Mouse (Mus musculus) embryo, embryonic 11.5 days (tissue): ENCODE data around the gene Trpm1.

ENCODE experiments used
- DNase-seq: peaks from one replicate; pipeline ENCODE4 v3.0.0-alpha.2; 2012; ENCODE audit warnings: low read depth, low spot score

The Trpm1 gene

GRCm38 (mm10) chr7:64231996-64232395 is 78.4 kb downstream of the Trpm1 start:
- DNase-seq = no peak

- DNase-seq = no peak
Observed at GRCm38 (mm10) chr7:64234310-64234820, 80.7 kb downstream of the Trpm1 start.

- DNase-seq = no peak
Observed at GRCm38 (mm10) chr7:64236521-64236920, 82.9 kb downstream of the Trpm1 start.

GRCm38 (mm10) chr7:64237747-64238146 is 84.1 kb downstream of the Trpm1 start:
- no peak for DNase-seq

GRCm38 (mm10) chr7:64238410-64239086 is 84.9 kb downstream of the Trpm1 start:
- no peak for DNase-seq

GRCm38 (mm10) chr7:64239138-64239805 is 85.6 kb downstream of the Trpm1 start:
- DNase-seq = no peak

GRCm38 (mm10) chr7:64239806-64240315 is 86.2 kb downstream of the Trpm1 start:
- no peak for DNase-seq

- DNase-seq = no peak
Observed at GRCm38 (mm10) chr7:64242424-64242823, 88.8 kb downstream of the Trpm1 start.

- DNase-seq = no peak
Observed at GRCm38 (mm10) chr7:64244371-64244770, 90.7 kb downstream of the Trpm1 start.

GRCm38 (mm10) chr7:64246713-64247112 is 93.1 kb downstream of the Trpm1 start:
- no peak for DNase-seq

- DNase-seq = no peak
Observed at GRCm38 (mm10) chr7:64248352-64248751, 94.7 kb downstream of the Trpm1 start.

GRCm38 (mm10) chr7:64249715-64250114 is 96.1 kb downstream of the Trpm1 start:
- no peak for DNase-seq

GRCm38 (mm10) chr7:64250417-64250816 is 96.8 kb downstream of the Trpm1 start:
- no peak for DNase-seq

GRCm38 (mm10) chr7:64253736-64254135 is 100.1 kb downstream of the Trpm1 start:
- no peak for DNase-seq

GRCm38 (mm10) chr7:64265502-64266279 is 112.1 kb downstream of the Trpm1 start:
- DNase-seq = no peak

GRCm38 (mm10) chr7:64266587-64266986 is 113.0 kb downstream of the Trpm1 start:
- no peak for DNase-seq

- DNase-seq = no peak
Observed at GRCm38 (mm10) chr7:64271926-64272325, 118.3 kb downstream of the Trpm1 start.

GRCm38 (mm10) chr7:64275518-64275917 is 121.9 kb downstream of the Trpm1 start:
- DNase-seq = no peak

- DNase-seq = no peak
Observed at GRCm38 (mm10) chr7:64276921-64277320, 123.3 kb downstream of the Trpm1 start.

GRCm38 (mm10) chr7:64278526-64278925 is 124.9 kb downstream of the Trpm1 start:
- no peak for DNase-seq

- DNase-seq = no peak
Observed at GRCm38 (mm10) chr7:64279548-64279947, 125.9 kb downstream of the Trpm1 start.

- DNase-seq = no peak
Observed at GRCm38 (mm10) chr7:64286566-64286965, 132.9 kb downstream of the Trpm1 start.
